Mouse (Mus musculus): ENCODE results near the gene Slc35c2. TPM values are rescaled to one million over a fixed set of nuclear protein-coding genes. Genes with fewer than 3 reads are reported as not detected.

Gene Slc35c2
- total and polyA plus RNA-seq, 2 experiments = 13.5 to 52.1 TPM

DNA sequence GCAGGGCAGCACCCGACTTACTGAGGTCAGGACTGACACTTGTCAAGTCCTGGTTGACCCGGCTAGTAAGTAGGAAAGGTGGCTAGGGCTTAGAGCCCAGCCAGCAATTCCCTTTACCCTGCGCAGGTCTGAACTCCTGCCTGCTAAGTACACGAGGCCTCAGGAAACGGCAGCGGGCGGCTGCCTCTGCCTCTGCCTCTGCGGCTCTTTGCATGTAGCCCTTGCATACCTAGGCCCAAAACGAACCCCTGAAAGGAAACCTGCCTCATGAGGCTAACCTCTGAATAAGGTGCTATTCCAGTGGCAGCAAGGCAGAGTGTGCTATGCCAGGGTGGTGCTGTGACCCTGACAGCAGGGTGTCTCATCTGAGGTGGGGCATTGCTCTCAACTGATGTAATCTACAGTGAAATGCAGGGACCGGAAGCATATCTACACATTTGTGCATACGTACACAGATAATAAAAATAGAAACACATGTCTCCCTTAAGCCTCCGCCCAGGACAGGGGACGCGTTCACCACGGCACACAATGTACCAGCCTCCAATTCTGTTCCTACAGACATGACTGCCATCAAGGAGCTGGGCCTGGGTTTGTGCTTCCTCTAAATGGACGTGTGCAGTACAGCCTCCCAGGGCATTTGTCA is 30.1 kb upstream of the Slc35c2 start:
- Histone ChIP-seq H3K4me1 (ENCODE audit: control insufficient read depth, insufficient read depth, low read length) (peaks cover 10% of the 10 kb centered on the region; the same call in 1 of the 2 replicates), H3K4me3 (ENCODE audit: insufficient read depth, low read depth, low read length) (no peak overlapping the region), H3K9ac (ENCODE audit: low read depth, low read length) (no peak overlapping the region), H3K79me2 (ENCODE audit: control insufficient read depth, insufficient read depth, low read length) (peaks cover 3% of the 10 kb centered on the region; the same call in 1 of the 2 replicates), H3K27ac (replicated peaks; ENCODE audit: insufficient read depth, low read depth, low read length) (peak overlapping the region; percentile 13), H3K36me3 (ENCODE audit: control insufficient read depth, insufficient read depth, low read length) (no peaks in the 10 kb centered on the region), H3K27me3 (ENCODE audit: control insufficient read depth, insufficient read depth, low read length) (no peaks in the 10 kb centered on the region)
- DNase-seq (ENCODE audit: extremely low read depth, low read depth, low spot score) = peak; percentile 6
- TF ChIP-seq CTCF (IDR thresholded peaks at IDR 0.05; ENCODE audit: low read depth, low read length) (no peak), POLR2A (IDR thresholded peaks at IDR 0.05; ENCODE audit: extremely low read depth, insufficient read depth, low read length) (no peak)
- WGBS = 72% methylated on average over 16 of the region's 16 CpGs

DNA sequence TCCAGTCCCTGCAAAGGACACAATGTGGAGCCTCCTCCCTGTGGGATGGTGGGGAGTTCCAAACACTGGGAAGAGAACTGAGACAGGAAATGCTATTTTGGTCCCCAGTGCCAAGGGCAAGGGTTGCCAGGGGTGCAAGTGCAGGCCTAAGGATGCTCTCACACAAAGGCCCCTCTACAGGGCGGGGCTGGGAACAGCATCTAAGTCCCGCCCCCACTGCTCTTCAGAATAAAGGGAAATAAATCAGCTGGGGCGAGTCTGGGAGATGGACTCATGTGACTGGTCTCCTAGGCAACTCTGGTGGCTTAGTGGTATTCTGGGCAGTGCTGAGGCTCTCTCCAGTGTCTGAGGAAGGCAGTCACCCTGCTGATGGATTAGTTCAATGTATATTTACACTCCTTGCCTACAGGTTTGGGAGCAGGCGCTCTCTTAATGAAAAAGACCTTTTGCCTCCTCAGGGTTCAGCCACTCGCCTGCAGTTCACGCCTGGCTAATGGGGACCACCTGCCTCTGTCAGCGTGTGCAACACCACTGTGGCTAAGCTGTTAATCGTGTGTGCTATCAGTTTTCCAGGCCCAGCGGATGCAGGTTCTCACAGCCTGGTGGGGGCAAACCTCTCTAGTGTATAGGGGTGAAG is 29.3 kb upstream of the Slc35c2 start:
- Histone ChIP-seq H3K27ac (replicated peaks; ENCODE audit: insufficient read depth, low read depth, low read length) (0 out of 2 replicates have a peak overlapping the region, but pooled peaks have one; percentile 2), H3K27me3 (ENCODE audit: control insufficient read depth, insufficient read depth, low read length) (no peaks in the 10 kb centered on the region), H3K36me3 (ENCODE audit: control insufficient read depth, insufficient read depth, low read length) (no peaks in the 10 kb centered on the region), H3K79me2 (ENCODE audit: control insufficient read depth, insufficient read depth, low read length) (no peaks in the 10 kb centered on the region), H3K4me3 (ENCODE audit: insufficient read depth, low read depth, low read length) (no peak overlapping the region), H3K9ac (ENCODE audit: low read depth, low read length) (no peak overlapping the region), H3K4me1 (ENCODE audit: control insufficient read depth, insufficient read depth, low read length) (peaks cover 10% of the 10 kb centered on the region; the same call in 1 of the 2 replicates)
- TF ChIP-seq CTCF (IDR thresholded peaks at IDR 0.05; ENCODE audit: low read depth, low read length) (no peak), POLR2A (IDR thresholded peaks at IDR 0.05; ENCODE audit: extremely low read depth, insufficient read depth, low read length) (no peak)
- WGBS = 74% methylated on average over 9 of the region's 9 CpGs
- DNase-seq (ENCODE audit: extremely low read depth, low read depth, low spot score) = peak; percentile 40

DNA sequence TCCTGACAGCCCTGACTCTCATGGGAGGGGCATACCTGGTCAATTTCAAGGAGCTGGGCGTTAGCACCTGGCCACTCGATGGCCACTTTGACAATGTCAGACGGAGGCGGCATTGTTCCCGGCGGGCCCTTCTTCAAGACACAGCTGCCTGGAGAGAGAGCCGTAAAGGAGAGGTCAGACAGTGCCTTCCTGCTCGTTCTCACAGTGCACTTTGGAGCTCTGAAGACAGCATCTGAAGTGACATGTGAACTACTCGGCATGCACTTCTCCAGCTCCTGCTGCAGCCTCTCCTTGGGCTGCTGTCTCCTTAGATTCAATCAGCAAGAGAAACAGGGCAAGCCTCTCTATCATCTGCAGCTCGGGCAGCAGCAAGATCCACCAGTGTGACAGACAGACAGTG is 28.5 kb upstream of the Slc35c2 start:
- 83% methylated on average over 10 of the region's 10 CpGs for WGBS
- Histone ChIP-seq H3K9ac (ENCODE audit: low read depth, low read length) (no peak overlapping the region), H3K79me2 (ENCODE audit: control insufficient read depth, insufficient read depth, low read length) (no peaks in the 10 kb centered on the region)

DNA sequence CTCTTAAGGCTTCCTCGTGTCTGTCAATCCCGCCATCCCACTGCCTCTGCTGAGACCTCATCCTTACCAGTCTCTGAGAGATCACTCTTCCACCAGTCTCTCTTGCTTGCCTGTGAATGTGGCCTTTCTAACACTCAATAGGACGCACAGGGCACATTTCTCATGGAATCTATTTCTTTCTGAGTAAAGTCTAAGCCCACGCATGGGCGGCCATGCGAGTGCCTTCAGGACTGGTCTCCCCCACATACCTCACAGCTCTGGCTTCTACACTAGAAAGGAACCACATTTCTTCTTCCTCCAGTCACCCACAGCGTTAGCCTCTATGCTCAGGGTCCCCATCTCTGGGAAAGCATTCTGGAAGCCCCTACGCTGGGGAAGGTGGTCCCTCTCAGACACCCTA is 26.5 kb upstream of the Slc35c2 start:
- no peaks in the 10 kb centered on the region for H3K4me1 ChIP-seq (ENCODE audit: control insufficient read depth, insufficient read depth, low read length)
- no peak for DNase-seq (ENCODE audit: extremely low read depth, low read depth, low spot score)
- no peak overlapping the region for H3K27ac ChIP-seq (replicated peaks; ENCODE audit: insufficient read depth, low read depth, low read length)
- TF ChIP-seq POLR2A (IDR thresholded peaks at IDR 0.05; ENCODE audit: extremely low read depth, insufficient read depth, low read length) = no peak
- no peak for TF ChIP-seq CTCF (IDR thresholded peaks at IDR 0.05; ENCODE audit: low read depth, low read length)
- WGBS = 91% methylated on average over 8 of the region's 8 CpGs
- H3K9ac ChIP-seq (ENCODE audit: low read depth, low read length) = no peak overlapping the region
- H3K4me3 ChIP-seq (ENCODE audit: insufficient read depth, low read depth, low read length) = no peak overlapping the region
- H3K79me2 ChIP-seq (ENCODE audit: control insufficient read depth, insufficient read depth, low read length) = no peaks in the 10 kb centered on the region
- H3K36me3 ChIP-seq (ENCODE audit: control insufficient read depth, insufficient read depth, low read length) = no peaks in the 10 kb centered on the region; the same call in 1 of the 2 replicates
- H3K27me3 ChIP-seq (ENCODE audit: control insufficient read depth, insufficient read depth, low read length) = no peaks in the 10 kb centered on the region

More for the DNA sequence above, 28.5 kb upstream of the Slc35c2 start:
- no peak overlapping the region for H3K27ac ChIP-seq (replicated peaks; ENCODE audit: insufficient read depth, low read depth, low read length)
- H3K36me3 ChIP-seq (ENCODE audit: control insufficient read depth, insufficient read depth, low read length) = no peaks in the 10 kb centered on the region
- TF ChIP-seq CTCF (IDR thresholded peaks at IDR 0.05; ENCODE audit: low read depth, low read length) (no peak), POLR2A (IDR thresholded peaks at IDR 0.05; ENCODE audit: extremely low read depth, insufficient read depth, low read length) (no peak)
- H3K27me3 ChIP-seq (ENCODE audit: control insufficient read depth, insufficient read depth, low read length) = no peaks in the 10 kb centered on the region
- H3K4me3 ChIP-seq (ENCODE audit: insufficient read depth, low read depth, low read length) = no peak overlapping the region
- peaks cover 3% of the 10 kb centered on the region; the same call in 1 of the 2 replicates for H3K4me1 ChIP-seq (ENCODE audit: control insufficient read depth, insufficient read depth, low read length)
- no peak for DNase-seq (ENCODE audit: extremely low read depth, low read depth, low spot score)

DNA sequence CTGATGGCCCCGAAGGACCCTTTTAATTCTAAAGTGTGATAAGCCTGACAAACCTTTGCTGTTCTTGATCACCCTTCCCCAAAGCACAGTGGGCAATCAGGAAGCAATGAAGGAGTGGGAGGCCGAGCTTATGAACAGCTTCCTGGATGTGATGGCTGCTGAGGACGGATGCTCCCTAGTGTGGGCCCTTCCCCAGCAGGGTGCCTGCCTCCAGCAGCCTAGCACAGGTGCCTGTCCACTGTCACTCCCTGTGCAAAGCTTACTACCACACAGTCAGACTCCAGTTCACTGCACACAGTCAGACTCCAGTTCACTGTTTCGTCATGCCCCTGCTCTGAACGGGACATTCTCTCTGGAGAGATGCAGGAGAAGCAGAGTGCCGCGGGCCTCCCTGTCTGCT is 24.7 kb upstream of the Slc35c2 start:
- 76% methylated on average over 7 of the region's 7 CpGs for WGBS
- Histone ChIP-seq H3K4me1 (ENCODE audit: control insufficient read depth, insufficient read depth, low read length) (no peaks in the 10 kb centered on the region), H3K36me3 (ENCODE audit: control insufficient read depth, insufficient read depth, low read length) (no peaks in the 10 kb centered on the region; the same call in 1 of the 2 replicates), H3K79me2 (ENCODE audit: control insufficient read depth, insufficient read depth, low read length) (no peaks in the 10 kb centered on the region), H3K4me3 (ENCODE audit: insufficient read depth, low read depth, low read length) (no peak overlapping the region), H3K27me3 (ENCODE audit: control insufficient read depth, insufficient read depth, low read length) (no peaks in the 10 kb centered on the region), H3K9ac (ENCODE audit: low read depth, low read length) (no peak overlapping the region), H3K27ac (replicated peaks; ENCODE audit: insufficient read depth, low read depth, low read length) (no peak overlapping the region)
- no peak for DNase-seq (ENCODE audit: extremely low read depth, low read depth, low spot score)
- TF ChIP-seq CTCF (IDR thresholded peaks at IDR 0.05; ENCODE audit: low read depth, low read length) (no peak), POLR2A (IDR thresholded peaks at IDR 0.05; ENCODE audit: extremely low read depth, insufficient read depth, low read length) (no peak)

DNA sequence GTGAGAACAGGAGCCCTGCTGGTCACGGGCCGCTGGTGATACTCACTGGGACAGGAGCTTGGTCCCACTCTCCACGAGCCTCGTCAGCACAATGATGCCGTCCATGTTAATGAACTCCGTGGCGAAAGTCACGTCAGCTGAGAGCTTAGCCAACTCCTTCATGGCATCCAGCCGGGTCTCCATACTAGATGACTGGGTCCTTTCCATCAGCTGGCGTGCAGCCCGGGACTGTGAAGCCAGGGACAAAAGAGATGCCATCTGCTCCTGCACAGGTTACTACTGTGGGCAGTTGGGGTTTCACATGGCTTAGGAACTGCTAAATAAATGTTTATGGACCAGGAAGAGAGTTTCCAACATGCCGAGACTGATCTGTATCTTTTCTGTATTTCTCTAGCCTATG is 23.9 kb upstream of the Slc35c2 start:
- Histone ChIP-seq H3K4me3 (ENCODE audit: insufficient read depth, low read depth, low read length) (no peak overlapping the region), H3K79me2 (ENCODE audit: control insufficient read depth, insufficient read depth, low read length) (no peaks in the 10 kb centered on the region), H3K9ac (ENCODE audit: low read depth, low read length) (no peak overlapping the region), H3K36me3 (ENCODE audit: control insufficient read depth, insufficient read depth, low read length) (no peaks in the 10 kb centered on the region; the same call in 1 of the 2 replicates), H3K4me1 (ENCODE audit: control insufficient read depth, insufficient read depth, low read length) (no peaks in the 10 kb centered on the region), H3K27ac (replicated peaks; ENCODE audit: insufficient read depth, low read depth, low read length) (no peak overlapping the region), H3K27me3 (ENCODE audit: control insufficient read depth, insufficient read depth, low read length) (no peaks in the 10 kb centered on the region)
- DNase-seq (ENCODE audit: extremely low read depth, low read depth, low spot score) = no peak
- no peak for TF ChIP-seq CTCF (IDR thresholded peaks at IDR 0.05; ENCODE audit: low read depth, low read length)
- no peak for TF ChIP-seq POLR2A (IDR thresholded peaks at IDR 0.05; ENCODE audit: extremely low read depth, insufficient read depth, low read length)
- WGBS = 92% methylated on average over 12 of the region's 12 CpGs

All from liver, adult 2 months (tissue).